Comparison of ENCODE assay signal across 8 mouse cellular contexts in genomic region chr15:79060887-79061565, GRCm38 (mm10). TPM values are rescaled to one million over a fixed set of nuclear protein-coding genes. Genes with fewer than 3 reads are reported as not detected.
A peak's percentile ranks its signal among the peaks of the same experiment; 100 is the strongest.
DNase-seq lines count a peak whose midpoint lies in the region; ATAC-seq lines count a peak whose summit lies in the region.

No protein-coding gene starts in this region.

- WGBS in heart, embryonic 14.5 days: 70% methylated on average over 14 of the region's 14 CpGs
- 86% methylated on average over 14 of the region's 14 CpGs for WGBS in midbrain, embryonic 14.5 days
- WGBS in midbrain, embryonic 16.5 days: 85% methylated on average over 14 of the region's 14 CpGs
- 82% methylated on average over 14 of the region's 14 CpGs for WGBS in limb, embryonic 15.5 days

- peaks cover 0 to 13% of the 10 kb centered on the region in 2 experiments; a peak in 2 of 4 replicates for H3K4me1 ChIP-seq in heart, embryonic 14.5 days (ENCODE audit: control insufficient read depth in 2 of 2, insufficient read depth in 2 of 2, low read length in 2 of 2)
- peaks cover 10% of the 10 kb centered on the region for H3K4me1 ChIP-seq in midbrain, embryonic 14.5 days (ENCODE audit: control insufficient read depth, insufficient read depth, low read length)
- peaks cover 16% of the 10 kb centered on the region for H3K4me1 ChIP-seq in midbrain, embryonic 16.5 days (ENCODE audit: control insufficient read depth, insufficient read depth, low read length)
- peaks cover 14% of the 10 kb centered on the region for H3K4me1 ChIP-seq in limb, embryonic 15.5 days

- DNase-seq in heart, adult 11 months: no peak
- DNase-seq in midbrain, embryonic 14.5 days: no peak
- peak; percentile 49 for DNase-seq in testis, postnatal 14 days (ENCODE audit: low spot score)
- DNase-seq in thymus, adult 18-20 months: no peak

- no peak overlapping the region for H3K27ac ChIP-seq in heart, embryonic 14.5 days (replicated peaks in 1 of 2; ENCODE audit: control insufficient read depth in 1 of 2, insufficient read depth in 1 of 2, low read depth in 2 of 2, low read length in 2 of 2)
- no peak overlapping the region for H3K27ac ChIP-seq in midbrain, embryonic 14.5 days (replicated peaks; ENCODE audit: low read depth, low read length)
- H3K27ac ChIP-seq in midbrain, embryonic 16.5 days (ENCODE audit: low read length): no peak overlapping the region
- 0 out of 2 replicates have a peak overlapping the region, but pooled peaks have one; percentile 17 for H3K27ac ChIP-seq in limb, embryonic 15.5 days

- peak overlapping the region; percentile 89 for H3K4me2 ChIP-seq in heart, embryonic 14.5 days (ENCODE audit: low read length)
- peak overlapping the region; percentile 84; the same call in 1 of the 2 replicates for H3K4me2 ChIP-seq in midbrain, embryonic 14.5 days (ENCODE audit: low read length)
- no peak overlapping the region for H3K4me2 ChIP-seq in midbrain, embryonic 16.5 days (ENCODE audit: low read length)
- H3K4me2 ChIP-seq in limb, embryonic 15.5 days: no peak overlapping the region; the same call in 1 of the 2 replicates

- H3K9me3 ChIP-seq in heart, embryonic 14.5 days (ENCODE audit: control insufficient read depth, low read length): no peaks in the 10 kb centered on the region
- H3K9me3 ChIP-seq in midbrain, embryonic 14.5 days (ENCODE audit: control insufficient read depth, low read length): no peaks in the 10 kb centered on the region
- no peaks in the 10 kb centered on the region for H3K9me3 ChIP-seq in midbrain, embryonic 16.5 days (replicated peaks; ENCODE audit: control insufficient read depth, low read length, poor library complexity, severe bottlenecking)
- no peaks in the 10 kb centered on the region for H3K9me3 ChIP-seq in limb, embryonic 15.5 days

- ATAC-seq in heart, embryonic 14.5 days (ENCODE audit: insufficient number of reproducible peaks, insufficient read depth, low FRiP score, low read depth): no peak
- no peak for ATAC-seq in midbrain, embryonic 14.5 days (ENCODE audit: low FRiP score, low TSS enrichment)
- no peak for ATAC-seq in midbrain, embryonic 16.5 days
- no peak for ATAC-seq in limb, embryonic 15.5 days (ENCODE audit: insufficient number of reproducible peaks, low FRiP score, low TSS enrichment, low read depth)
- no peak for ATAC-seq in inflammation-experienced regulatory T-cells, adult 6 months

- no peak overlapping the region for H3K4me3 ChIP-seq in heart, embryonic 14.5 days (ENCODE audit: control insufficient read depth in 1 of 2, insufficient read depth in 1 of 2, low read depth in 1 of 2, low read length in 2 of 2)
- H3K4me3 ChIP-seq in midbrain, embryonic 14.5 days (replicated peaks; ENCODE audit: low read depth, low read length): no peak overlapping the region
- no peak overlapping the region for H3K4me3 ChIP-seq in midbrain, embryonic 16.5 days (ENCODE audit: low read depth, low read length)
- 0 out of 2 replicates have a peak overlapping the region, but pooled peaks have one; percentile 95 for H3K4me3 ChIP-seq in limb, embryonic 15.5 days

- peaks cover 50% of the 10 kb centered on the region for H3K36me3 ChIP-seq in heart, embryonic 14.5 days (ENCODE audit: control insufficient read depth, insufficient read depth, low read length)
- H3K36me3 ChIP-seq in midbrain, embryonic 14.5 days (ENCODE audit: control insufficient read depth, insufficient read depth, low read length): peaks cover 47% of the 10 kb centered on the region
- H3K36me3 ChIP-seq in midbrain, embryonic 16.5 days (ENCODE audit: control insufficient read depth, insufficient read depth, low read length): peaks cover 25% of the 10 kb centered on the region
- peaks cover 48% of the 10 kb centered on the region for H3K36me3 ChIP-seq in limb, embryonic 15.5 days

- no peaks in the 10 kb centered on the region for H3K27me3 ChIP-seq in heart, embryonic 14.5 days (ENCODE audit: control insufficient read depth, insufficient read depth, low read length)
- no peaks in the 10 kb centered on the region for H3K27me3 ChIP-seq in midbrain, embryonic 14.5 days (ENCODE audit: control insufficient read depth, insufficient read depth, low read length)
- H3K27me3 ChIP-seq in midbrain, embryonic 16.5 days (ENCODE audit: control insufficient read depth, insufficient read depth, low read depth, low read length): no peaks in the 10 kb centered on the region
- H3K27me3 ChIP-seq in limb, embryonic 15.5 days: no peaks in the 10 kb centered on the region

- peak overlapping the region; percentile 90; the same call in 1 of the 2 replicates for H3K9ac ChIP-seq in heart, embryonic 14.5 days (ENCODE audit: low read length)
- no peak overlapping the region for H3K9ac ChIP-seq in midbrain, embryonic 14.5 days (replicated peaks; ENCODE audit: low read length)
- H3K9ac ChIP-seq in midbrain, embryonic 16.5 days (ENCODE audit: low read depth, low read length): no peak overlapping the region
- no peak overlapping the region for H3K9ac ChIP-seq in limb, embryonic 15.5 days

RNA-seq across cellular contexts. Expression of gene Ankrd54, which starts 1.7 kb away (rescaled TPM):
- polyA plus RNA-seq in heart, embryonic 14.5 days (2014; fragmentation: Nextera tagmentation; extraction: Ambion mirVana): 20.2 and 23.0 TPM in 2 replicates
- polyA plus RNA-seq in midbrain, embryonic 14.5 days (2014; fragmentation: Nextera tagmentation; extraction: Ambion mirVana): 50.2 and 52.6 TPM in 2 replicates
- polyA plus RNA-seq in midbrain, embryonic 16.5 days (2015; fragmentation: Nextera tagmentation; extraction: Ambion mirVana): 54.4 and 57.8 TPM in 2 replicates
- polyA plus RNA-seq in limb, embryonic 15.5 days (2015; fragmentation: Nextera tagmentation; extraction: Ambion mirVana): 43.9 and 46.6 TPM in 2 replicates
- 10 to 100 TPM in 1 of 3 experiments, 1 to 10 TPM in 2; 5.5 to 10.8 (median 9.2) TPM for polyA plus RNA-seq in inflammation-experienced regulatory T-cells, adult 6 months (2017; shearing (Covaris generic))

RNA-seq across cellular contexts. Expression of gene Eif3l, which starts 14.0 kb away (rescaled TPM):
- polyA plus RNA-seq in heart, embryonic 14.5 days (2014; fragmentation: Nextera tagmentation; extraction: Ambion mirVana): 144 and 153 TPM in 2 replicates
- polyA plus RNA-seq in midbrain, embryonic 14.5 days (2014; fragmentation: Nextera tagmentation; extraction: Ambion mirVana): 141 and 182 TPM in 2 replicates
- 165 TPM in 2 replicates for polyA plus RNA-seq in midbrain, embryonic 16.5 days (2015; fragmentation: Nextera tagmentation; extraction: Ambion mirVana)
- 203 and 206 TPM in 2 replicates for polyA plus RNA-seq in limb, embryonic 15.5 days (2015; fragmentation: Nextera tagmentation; extraction: Ambion mirVana)
- polyA plus RNA-seq in inflammation-experienced regulatory T-cells, adult 6 months (2017; shearing (Covaris generic)): 100 to 1,000 TPM; 224 to 286 (median 240) TPM

RNA-seq across cellular contexts. Expression of gene Galr3, which starts 19.3 kb away (rescaled TPM):
- not detected in 2 replicates for polyA plus RNA-seq in heart, embryonic 14.5 days (2014; fragmentation: Nextera tagmentation; extraction: Ambion mirVana)
- polyA plus RNA-seq in midbrain, embryonic 14.5 days (2014; fragmentation: Nextera tagmentation; extraction: Ambion mirVana): not detected in 2 replicates
- not detected in 2 replicates for polyA plus RNA-seq in midbrain, embryonic 16.5 days (2015; fragmentation: Nextera tagmentation; extraction: Ambion mirVana)
- polyA plus RNA-seq in limb, embryonic 15.5 days (2015; fragmentation: Nextera tagmentation; extraction: Ambion mirVana): 0.13 TPM in 1 of 2 replicates, not detected in the other
- polyA plus RNA-seq in inflammation-experienced regulatory T-cells, adult 6 months (2017; shearing (Covaris generic)): not detected

RNA-seq across cellular contexts. Expression of gene H1f0, which starts 32.8 kb away (rescaled TPM):
- 102 and 117 TPM in 2 replicates for polyA plus RNA-seq in heart, embryonic 14.5 days (2014; fragmentation: Nextera tagmentation; extraction: Ambion mirVana)
- 94.4 and 154 TPM in 2 replicates for polyA plus RNA-seq in midbrain, embryonic 14.5 days (2014; fragmentation: Nextera tagmentation; extraction: Ambion mirVana)
- polyA plus RNA-seq in midbrain, embryonic 16.5 days (2015; fragmentation: Nextera tagmentation; extraction: Ambion mirVana): 167 and 180 TPM in 2 replicates
- polyA plus RNA-seq in limb, embryonic 15.5 days (2015; fragmentation: Nextera tagmentation; extraction: Ambion mirVana): 487 and 628 TPM in 2 replicates
- 10 to 100 TPM; 31.0 to 52.3 (median 36.9) TPM for polyA plus RNA-seq in inflammation-experienced regulatory T-cells, adult 6 months (2017; shearing (Covaris generic))

RNA-seq across cellular contexts. Expression of gene Micall1, which starts 47.7 kb away (rescaled TPM):
- 18.9 and 20.2 TPM in 2 replicates for polyA plus RNA-seq in heart, embryonic 14.5 days (2014; fragmentation: Nextera tagmentation; extraction: Ambion mirVana)
- polyA plus RNA-seq in midbrain, embryonic 14.5 days (2014; fragmentation: Nextera tagmentation; extraction: Ambion mirVana): 11.8 and 11.9 TPM in 2 replicates
- 12.0 and 12.7 TPM in 2 replicates for polyA plus RNA-seq in midbrain, embryonic 16.5 days (2015; fragmentation: Nextera tagmentation; extraction: Ambion mirVana)
- polyA plus RNA-seq in limb, embryonic 15.5 days (2015; fragmentation: Nextera tagmentation; extraction: Ambion mirVana): 15.1 and 16.3 TPM in 2 replicates
- 10 to 100 TPM in 2 of 3 experiments, 1 to 10 TPM in 1; 7.0 to 20.8 (median 13.3) TPM for polyA plus RNA-seq in inflammation-experienced regulatory T-cells, adult 6 months (2017; shearing (Covaris generic))

Comparison
In these comparisons a context has a peak if more than half of its experiments do, and no peak if none do; other contexts are left out.
1. H3K4me2 ChIP-seq: peak in heart, embryonic 14.5 days (single experiment) and midbrain, embryonic 14.5 days (single experiment); none in midbrain, embryonic 16.5 days (single experiment) and limb, embryonic 15.5 days (single experiment).